Mouse (Mus musculus): ENCODE measurements around the gene Celf1.

Celf1 gene

DNA sequence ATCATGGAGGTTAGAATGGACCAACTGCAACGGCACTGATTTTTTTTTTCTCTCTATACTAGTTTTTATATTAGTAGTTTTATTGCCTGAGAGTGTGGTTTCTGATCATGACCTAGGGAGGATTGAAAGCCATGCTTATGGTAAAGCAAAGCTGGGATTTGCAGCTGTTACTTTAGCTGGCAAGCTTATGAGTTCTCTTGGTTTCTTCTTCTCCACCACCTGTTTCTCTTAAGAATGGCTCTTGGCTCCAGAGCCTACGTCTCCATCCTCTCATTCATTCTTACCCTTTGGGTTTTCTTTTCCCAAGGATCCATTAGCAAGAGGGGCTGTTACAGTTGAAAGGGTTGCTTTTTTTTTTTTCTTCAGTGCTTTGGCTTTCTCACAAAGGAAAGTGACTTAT, 1.6 kb downstream of the Celf1 start:
- DNase-seq: peak; percentile 5

DNA sequence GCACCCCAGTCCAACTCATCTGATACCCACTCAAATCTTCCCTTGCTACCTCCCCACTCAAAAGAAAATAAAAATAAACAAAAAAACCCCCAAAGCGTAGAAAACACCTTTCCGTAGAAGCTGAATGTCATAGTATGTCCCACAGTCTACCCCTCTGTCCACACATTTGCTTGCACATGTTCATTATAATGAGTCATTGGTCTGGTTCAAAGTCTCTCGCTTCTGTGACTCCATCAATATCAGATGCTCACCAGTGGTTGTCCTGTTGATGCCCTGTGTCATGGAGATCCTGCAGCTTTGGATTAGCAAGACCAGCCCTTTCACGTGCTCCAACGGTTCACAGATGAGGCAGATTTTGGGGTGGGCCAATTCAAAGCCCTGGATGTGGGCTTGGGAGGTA, 10.0 kb downstream of the Celf1 start:
- peak; percentile 61 for DNase-seq

DNA sequence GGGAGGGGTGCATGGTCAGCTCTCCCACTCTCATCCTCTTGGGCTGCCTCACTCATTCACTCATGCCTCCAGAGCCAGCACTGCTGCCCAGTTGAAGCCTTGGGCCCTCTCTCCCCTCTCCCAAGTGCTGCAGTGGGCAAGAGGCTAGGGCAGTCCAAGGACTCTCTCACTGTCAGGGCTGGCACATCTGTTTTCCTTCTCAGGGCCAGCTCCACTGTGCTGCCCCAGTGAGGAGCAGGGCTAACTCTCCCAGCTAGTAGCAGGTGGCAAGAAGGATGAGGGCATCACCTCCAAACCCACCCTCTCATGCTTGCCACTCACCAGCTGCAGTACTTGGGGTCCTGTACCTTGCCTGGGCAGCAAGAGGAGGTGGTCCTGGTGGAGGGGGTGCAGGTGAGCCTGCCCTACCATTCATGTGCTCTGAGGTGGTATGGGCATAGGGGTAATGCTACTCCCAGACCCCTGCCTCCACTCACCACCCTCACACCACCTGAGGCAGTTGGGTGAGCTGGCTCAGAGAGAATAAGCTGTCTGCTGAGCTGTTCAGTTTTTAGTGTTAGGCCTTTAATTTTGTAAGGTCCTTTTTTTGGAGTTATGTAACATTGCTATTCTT, 10.5 kb downstream of the Celf1 start:
- DNase-seq: peak; percentile 85

DNA sequence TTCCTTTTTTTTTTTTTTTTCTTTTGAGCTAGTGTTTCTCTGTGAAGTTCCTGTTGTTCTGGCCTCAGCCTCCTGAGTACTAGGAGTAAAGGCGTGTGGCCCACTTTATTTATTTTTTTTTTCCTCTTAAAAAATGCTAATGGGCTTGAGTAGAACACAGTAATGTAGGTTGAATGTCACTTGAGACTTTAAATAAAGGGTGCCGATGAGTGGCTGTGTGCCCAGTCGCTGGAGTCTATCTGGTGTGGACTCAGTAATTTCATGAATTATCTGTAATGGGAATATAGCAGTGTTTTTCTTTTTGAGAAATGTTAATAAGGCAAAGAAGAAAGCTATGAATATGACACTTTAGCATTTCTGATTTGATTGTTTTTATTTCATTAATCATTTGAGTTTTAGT, 13.3 kb downstream of the Celf1 start:
- peak; percentile 54 for DNase-seq

DNA sequence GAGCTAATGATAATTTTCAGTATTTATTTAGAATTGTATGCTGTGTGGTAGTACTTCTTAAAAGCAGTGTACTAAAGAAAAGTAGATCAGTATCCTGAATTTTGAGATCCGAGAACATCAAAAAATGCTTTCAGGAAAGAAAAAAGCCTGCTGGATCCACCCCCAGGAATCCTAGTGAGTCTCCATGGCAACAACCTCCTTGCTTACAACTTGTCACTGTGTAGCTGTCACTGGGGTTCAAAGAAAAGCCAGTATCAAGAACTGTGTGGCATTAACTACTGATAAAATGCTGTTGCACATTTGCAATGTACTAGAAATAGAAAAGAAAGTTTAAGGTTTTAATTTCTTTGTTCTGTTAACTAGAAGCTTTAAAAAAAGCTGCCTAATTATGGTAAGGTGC, 15.9 kb downstream of the Celf1 start:
- DNase-seq: peak; percentile 36

DNA sequence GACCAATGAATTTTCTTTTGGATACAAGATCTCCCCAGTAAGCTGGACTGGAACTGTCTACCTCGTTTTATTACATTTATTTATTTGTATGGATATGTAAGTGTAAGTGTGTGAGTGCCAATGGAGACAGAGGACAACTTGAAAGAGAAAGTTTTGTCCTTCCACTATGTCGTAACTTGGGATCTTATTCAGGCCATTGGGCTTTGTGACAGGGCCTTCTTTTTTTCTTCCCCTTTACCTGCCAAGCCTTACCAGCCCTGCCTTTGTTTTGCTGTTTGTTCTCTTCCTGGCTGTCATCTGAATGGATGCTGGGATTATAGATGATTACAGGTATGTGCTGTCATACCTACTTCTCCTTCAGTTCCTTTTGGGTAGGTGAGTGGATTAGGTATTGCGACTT, 18.7 kb downstream of the Celf1 start:
- peak; percentile 68 for DNase-seq

DNA sequence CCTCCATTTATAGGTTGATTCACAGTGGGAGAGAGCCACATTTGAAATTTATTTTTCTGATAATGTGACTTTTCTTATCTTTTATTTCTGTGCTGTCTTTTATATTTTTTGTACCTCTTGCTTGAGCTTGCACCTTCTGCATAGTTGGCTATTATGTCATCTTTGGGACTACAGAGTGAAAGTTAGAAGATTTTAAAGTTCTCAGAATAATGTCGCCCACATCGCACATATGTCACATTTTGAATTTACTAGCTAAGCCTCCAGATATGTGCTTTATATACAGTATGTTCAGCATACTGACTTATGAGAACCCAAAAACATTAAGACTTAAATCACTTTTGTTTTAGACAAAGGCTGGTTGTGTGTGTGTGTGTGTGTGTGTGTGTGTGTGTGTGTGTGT, 19.8 kb downstream of the Celf1 start:
- no peak for DNase-seq

DNA sequence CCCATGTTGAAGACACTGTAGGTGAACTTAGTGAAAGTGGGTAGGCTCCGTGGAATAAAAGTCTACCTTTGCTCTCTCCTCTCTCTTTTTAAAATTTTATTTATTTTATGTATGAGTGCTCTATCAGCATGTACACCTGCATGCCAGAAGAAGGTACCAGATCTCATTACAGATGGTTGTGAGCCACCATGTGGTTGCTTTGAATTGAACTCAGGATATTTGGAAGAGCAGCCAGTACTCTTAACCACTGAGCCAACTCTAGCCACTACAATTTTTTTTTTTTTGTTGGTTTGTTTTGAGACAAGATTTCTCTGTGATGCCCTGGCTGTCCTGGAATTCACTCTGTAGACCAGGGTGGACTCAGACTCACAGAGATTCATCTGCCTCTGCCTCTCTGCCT, 23.1 kb downstream of the Celf1 start:
- DNase-seq: no peak

DNA sequence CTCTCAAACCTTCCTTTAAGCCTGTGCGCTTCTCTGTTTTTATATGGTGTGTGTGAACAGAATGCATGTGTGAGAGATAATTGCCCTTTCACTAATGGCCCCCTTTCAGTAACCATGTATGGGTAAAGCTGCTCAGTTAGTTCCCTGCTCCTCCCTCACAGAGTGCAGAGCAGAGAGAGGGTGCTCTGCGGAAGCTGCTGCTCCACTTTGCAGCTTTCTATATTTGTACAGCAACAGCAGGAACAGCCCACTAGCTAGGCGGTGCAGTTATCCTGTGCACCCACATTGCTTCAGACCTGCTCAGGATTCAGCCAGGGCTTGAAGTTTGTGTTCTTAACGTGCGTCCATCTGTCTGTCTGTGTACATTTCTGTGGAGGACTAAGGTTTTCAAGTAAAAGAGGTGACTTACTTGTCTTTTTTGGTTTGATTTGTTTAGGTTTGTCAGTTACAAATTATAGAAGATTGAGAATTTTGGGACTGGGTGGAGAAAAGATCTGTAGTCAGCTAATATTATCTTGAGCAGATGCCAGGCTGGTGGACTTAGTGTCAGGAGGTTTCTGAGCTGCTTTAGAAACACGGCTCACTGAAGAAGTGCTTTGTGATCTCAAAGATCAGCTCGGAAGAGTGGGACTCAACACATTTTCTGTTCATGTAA, 24.8 kb downstream of the Celf1 start:
- DNase-seq: peak; percentile 93

DNA sequence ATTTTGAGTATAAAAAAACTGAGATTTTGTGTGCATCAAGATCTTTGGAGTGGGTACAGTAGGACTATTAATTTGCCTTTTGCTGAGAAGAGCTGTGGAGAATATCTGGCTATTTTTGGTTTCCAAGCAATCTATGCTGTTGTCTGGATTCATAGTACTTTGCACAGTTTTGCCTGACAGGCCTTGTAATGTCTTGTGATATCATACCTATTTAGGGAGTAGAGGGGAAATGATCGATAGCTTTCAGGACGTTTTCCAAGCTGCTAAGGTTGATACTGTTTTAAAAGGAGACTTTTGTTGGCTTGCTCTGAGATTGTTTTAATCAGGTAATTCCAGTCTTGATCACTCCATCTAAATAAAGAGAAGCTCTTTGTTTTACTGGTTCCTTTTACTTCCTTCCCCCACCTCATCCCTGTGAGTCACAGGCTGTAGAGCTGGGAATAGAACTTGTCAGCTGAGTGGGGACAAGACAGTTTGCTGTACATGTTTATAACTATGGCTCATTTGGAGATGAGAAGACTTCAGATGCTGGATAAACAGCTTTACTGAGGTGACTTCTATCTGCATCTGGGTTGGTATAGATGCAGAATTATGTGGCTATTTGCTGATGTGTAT, 25.4 kb downstream of the Celf1 start:
- DNase-seq: no peak

DNA sequence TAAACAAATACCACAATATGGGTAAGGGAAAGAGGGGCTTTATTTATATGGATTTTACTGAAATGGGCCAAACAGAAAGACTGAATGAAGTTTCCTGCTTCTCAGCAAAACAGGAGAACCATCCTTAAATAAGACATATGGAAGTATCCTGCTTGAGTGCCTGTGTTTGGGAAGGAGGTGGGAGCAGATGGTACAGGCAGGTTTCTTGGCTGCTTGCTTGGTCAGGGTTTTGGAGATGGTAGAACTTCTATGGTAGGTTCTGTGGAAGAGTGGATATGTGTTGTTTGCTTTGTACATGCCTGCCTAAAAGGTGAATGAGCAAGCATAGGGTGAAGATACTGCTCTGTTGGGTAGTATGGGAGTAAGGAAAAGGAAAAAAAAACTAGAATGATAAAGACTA, 30.4 kb downstream of the Celf1 start:
- no peak for DNase-seq

DNA sequence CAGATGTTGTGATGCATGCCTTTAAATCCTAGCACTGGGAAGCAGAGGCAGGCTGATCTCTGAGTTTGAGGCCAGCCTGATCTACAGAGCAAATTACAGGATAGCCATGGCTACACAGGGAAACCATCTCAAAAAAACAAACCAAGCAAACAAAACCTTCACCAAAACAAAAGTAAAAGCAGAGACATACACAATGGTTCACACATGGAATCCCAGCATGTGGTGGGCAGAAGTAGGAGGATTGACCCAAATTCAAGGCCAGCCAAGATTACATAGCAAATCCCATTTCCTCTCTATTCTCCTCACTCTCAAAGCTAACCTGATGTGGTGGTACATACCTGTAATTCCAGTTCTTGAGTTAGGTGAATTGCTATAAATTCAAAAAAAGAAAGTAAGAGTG, 33.9 kb downstream of the Celf1 start:
- no peak for DNase-seq

DNA sequence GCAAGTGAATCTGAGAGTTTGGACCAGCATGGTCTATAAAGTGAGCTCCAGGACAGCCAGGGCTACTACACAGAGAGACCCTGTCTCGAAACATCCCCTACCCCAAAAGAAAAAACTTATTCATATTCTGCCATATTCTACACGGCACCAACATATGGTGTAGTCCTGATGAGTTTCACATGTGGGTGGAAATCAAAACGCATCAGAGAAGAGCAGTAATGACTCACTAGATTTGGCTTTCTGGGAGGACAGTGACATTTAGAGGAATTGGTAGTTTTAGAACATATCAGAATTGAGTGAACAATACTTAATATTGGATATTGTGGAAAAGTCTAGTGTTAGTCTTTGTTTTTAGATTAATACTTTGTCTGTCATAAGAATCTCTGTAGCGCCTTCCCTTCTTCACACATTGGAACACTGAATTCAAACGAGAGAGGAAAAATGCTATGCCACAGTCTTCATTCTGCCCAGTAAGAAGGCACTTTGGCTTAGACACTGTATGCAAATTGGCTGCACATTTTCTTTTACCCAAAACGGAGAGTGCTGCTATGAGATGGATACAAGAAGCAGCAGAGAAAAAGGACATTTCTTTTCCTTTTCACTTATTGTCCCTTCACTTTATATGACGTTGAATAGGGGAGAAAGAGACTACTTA, 35.1 kb downstream of the Celf1 start:
- DNase-seq: no peak

DNA sequence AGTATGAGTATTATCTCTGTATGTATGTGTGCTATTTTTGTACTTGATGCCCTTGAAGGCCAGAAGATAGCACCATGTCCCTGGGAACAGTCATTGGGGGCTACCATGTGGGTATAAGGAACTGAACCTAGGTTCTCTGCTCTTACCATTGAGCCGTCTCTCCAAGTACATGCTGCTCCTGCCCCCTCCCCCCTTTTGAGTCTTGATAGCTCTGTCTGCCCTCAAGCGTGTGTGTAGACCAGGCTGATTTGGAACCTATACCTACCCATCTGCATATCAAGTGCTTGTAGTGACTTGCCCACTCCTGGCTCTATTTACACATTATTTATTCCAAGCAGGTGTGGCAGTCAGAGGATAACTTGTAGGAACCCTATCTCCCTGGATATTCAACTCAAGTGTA, 36.4 kb downstream of the Celf1 start:
- DNase-seq: no peak

DNA sequence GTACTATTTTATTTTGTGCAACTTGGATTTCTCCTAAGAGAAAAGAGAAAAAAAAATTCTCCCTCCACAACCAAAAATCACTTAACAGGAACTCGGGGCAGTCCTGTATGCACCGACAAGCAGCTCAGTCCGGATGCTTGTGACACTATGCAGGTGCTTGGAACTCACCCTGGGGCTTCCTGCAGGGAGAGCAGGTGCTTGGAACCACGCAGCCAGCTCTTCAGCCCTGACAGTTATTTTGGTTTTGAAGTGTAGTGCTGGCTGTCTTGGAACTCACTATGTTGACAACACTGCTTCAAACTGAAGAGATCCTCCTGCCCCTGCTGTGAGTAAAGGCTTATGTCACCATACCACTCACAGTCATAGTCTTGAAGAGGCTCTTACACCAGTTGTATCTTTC, 37.1 kb downstream of the Celf1 start:
- no peak for DNase-seq

DNA sequence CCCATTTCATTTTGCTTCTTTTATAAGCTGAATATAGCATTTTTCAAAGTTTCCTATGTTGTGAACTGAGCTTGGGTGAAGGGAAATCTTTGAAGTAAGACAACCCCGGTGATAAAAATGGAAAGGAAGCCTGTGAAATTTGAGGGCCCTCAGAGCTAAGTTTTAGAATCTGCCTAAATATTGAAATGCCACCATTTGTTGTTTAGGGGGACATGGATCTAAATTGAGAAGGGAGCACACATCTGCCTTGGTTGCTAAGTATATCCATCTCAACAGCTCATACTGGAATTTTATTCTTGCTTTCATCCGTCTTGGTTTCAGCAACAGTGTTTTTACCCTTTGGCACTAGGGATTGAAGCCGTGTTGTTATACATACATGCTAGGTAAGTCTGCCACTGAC, 45.9 kb downstream of the Celf1 start:
- no peak for DNase-seq

DNA sequence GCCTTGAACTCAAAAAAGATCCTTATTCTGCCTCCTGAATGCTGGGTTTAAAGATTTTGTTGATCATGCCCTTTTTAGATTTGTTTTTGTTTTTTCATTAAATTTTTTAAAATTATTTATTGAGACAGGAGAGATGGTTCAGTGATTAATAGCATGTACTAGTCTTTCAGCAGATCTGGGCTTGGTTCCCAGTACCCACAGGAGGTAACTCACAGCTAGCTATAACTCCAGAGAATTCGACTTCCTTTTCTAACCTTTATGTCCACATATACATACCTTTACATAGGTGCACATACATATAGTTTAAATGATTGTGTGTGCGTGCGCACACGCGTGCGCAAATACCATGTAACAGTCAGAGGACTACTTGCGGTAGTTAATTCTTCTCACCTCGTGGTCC, 68.4 kb downstream of the Celf1 start:
- no peak for DNase-seq

DNA sequence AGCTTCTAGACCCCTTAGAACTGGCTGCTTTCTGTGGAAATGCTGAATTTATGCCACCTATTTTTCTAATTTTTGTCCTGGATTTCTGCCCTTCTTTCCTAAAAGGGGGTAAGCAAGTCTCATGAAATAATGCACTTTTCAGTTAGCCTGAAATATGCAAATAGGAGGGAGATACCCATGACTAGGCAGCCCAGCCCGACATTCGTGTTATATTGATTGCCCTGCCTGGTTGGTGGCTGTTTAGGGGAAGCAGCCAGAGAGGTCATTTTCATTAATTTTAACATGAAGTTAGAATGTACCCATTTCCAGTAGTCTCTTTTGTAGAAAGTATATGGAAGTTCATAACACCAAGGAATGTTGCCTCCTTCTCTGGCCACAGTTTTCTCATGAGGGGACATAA, 73.7 kb downstream of the Celf1 start:
- DNase-seq: peak; percentile 35

DNA sequence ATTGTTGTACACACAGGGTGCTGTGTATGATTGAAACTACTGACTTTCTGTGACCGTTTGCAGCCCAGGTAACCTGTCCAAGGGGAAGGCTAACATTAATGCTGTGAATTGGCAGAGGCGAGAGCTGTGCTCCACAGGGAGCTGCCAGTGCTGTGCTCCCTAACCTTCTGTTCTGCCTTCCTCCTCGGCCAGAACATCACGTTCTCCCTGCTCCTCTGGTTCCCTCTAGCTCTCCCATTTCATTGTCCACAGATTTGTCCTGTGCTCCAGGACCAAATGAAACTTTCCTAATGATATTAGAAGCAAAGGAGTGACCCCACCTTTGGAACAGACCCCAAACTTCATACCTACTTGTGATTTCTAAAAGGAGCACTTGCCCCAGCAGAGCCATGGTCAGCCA, 75.2 kb downstream of the Celf1 start:
- peak; percentile 93 for DNase-seq

DNA sequence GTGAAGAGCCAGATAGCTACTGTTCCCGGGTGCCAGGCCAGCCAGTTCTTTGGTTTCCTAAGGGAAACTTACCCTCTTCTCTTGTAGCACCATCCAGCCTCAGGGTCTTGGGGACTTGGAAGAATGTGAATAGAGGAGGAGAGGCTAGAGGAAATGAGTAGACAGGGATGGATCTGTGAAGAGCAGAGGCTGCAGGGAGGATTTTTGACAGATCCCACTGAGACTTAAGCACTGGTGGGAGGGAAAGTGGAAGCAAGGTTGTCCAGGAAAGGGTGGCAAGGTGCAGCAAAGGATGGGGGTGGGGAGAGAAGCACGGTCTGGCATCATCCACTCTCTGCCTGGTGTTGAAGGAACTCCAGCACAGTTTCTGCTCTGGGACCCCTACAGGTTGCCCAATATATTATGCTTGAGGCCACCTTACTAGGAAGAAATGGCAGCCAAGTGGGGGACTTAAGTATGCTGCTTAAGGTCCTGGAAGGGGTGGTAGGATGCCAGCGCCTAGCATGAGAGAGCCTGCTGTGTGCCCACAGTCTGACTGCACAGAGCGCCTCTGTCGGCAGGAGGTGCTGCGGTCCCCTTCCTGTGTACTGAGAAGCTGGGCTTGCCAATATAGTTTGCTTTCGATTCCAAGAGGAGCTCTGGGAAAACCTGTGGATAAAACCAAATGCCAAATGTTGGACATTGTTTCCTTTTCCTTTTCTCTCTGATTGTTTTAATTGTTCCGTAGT, 78.0 kb downstream of the Celf1 start:
- DNase-seq: peak; percentile 94

DNA sequence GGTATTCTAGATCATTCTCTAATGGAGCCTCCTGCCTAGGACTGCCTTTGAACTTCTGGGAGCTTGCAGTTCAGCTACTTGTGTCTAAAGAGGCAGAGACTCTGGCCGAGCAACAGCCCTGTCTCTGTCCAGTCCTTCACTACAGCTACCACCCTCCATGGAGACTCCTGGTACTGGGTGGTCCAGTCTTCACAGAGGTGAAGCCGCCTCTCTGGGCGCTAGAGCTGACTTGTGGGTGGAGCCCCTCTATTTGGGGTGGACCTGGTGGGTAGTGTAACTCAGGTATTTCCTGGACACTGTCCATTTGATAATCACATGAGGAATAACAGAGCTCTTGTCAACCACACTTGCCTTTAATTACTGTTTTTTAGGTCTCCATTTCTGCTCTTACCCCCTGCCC, 79.7 kb downstream of the Celf1 start:
- peak; percentile 86 for DNase-seq

DNA sequence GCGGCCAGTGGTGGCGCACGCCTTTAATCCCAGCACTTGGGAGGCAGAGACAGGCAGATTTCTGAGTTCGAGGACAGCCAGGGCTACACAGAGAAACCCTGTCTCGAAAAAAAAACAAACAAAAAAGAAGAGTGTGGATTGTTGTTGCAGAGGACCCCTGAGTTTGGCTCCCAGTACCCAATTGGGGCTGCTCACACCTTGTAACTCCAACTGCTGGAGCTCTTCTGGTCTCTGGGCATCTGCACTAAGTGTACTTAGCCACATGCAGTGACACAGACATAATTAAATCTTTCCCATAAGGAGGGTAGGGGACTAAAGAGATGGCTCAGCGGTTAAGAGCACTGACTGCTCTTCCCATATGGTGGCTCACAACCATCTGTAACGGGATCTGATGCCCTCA, 82.1 kb downstream of the Celf1 start:
- DNase-seq: peak; percentile 51

DNA sequence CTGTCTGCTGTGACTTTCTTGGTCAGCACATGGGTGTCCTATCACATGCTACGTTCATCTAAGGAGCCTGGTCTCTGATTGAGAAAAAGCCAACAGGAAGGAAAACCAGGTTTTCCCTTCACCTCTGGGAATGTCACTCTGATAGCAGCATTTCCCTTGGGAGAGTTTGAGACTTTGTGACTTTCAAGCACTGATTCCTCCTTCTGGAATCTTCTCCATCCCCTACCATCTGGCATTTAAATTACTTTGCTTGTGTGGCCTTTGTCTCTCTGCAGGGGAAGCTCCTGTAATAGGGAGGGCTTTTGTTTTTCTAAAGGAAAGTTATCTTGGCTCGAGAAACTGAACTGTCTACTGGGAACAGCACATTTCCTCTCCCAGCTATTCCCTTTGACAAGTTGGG, 82.9 kb downstream of the Celf1 start:
- DNase-seq: peak; percentile 97

DNA sequence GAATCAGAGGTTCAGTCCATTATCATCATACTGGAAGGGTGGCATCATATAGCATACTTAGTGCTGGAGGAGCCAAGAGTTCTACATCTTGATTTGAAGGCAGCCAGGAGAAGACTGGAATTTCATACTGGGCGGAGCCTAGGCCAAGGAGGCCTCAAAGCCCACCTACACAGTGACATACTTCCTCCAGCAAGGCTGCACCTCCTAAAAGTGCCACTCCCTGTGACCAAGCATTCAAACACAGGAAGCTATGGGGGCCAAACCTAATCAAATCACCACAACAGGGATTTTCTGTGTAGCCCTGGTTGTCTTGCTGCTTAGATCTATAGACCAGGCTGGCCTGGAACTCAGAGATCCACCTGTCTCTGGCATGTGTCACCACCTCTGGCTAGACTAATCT, 83.8 kb downstream of the Celf1 start:
- DNase-seq: peak; percentile 91
